Mouse (Mus musculus) gastrocnemius, postnatal 25 days (tissue): ENCODE measurements around the gene Pikfyve. TPM values are rescaled to one million over a fixed set of nuclear protein-coding genes. Genes with fewer than 3 reads are reported as not detected.
"Not testable (repeated sequence)": the region's sequence is repeated elsewhere in the genome, so short reads cannot be mapped to it uniquely, and the experiment has no call there.

Experiments
- DNase-seq: peaks from one replicate; pipeline ENCODE4 v3.0.0; 2022
- total RNA-seq, 2 experiments: library from RNA; stranded (reverse); gene quantifications; 1 replicate in 1 of 2; 2 replicates in 1 of 2; pipeline ENCODE4 v1.2.3; 2021

The Pikfyve gene
- total RNA-seq, 2 experiments from 2014 or later: 7.5 to 7.7 TPM

GRCm38 (mm10) chr1:65185524-65186205 is 818 bp upstream of the Pikfyve start:
- no peak for DNase-seq

GRCm38 (mm10) chr1:65187074-65187430 is 569 bp downstream of the Pikfyve start:
- no peak for DNase-seq

- DNase-seq: no peak
These were observed 3.7 kb downstream of the Pikfyve start for GRCm38 (mm10) chr1:65190172-65190571.

- no peak for DNase-seq
These were observed 6.7 kb downstream of the Pikfyve start for GRCm38 (mm10) chr1:65193226-65193625.

- DNase-seq: no peak
These were observed 11.9 kb downstream of the Pikfyve start for GRCm38 (mm10) chr1:65198425-65198824.

GRCm38 (mm10) chr1:65198861-65199260 is 12.4 kb downstream of the Pikfyve start:
- DNase-seq: no peak

- DNase-seq: no peak
These were observed 17.8 kb downstream of the Pikfyve start for GRCm38 (mm10) chr1:65204299-65204698.

- DNase-seq: no peak
These were observed 26.7 kb downstream of the Pikfyve start for GRCm38 (mm10) chr1:65213214-65213613.

- no peak for DNase-seq
These were observed 31.1 kb downstream of the Pikfyve start for GRCm38 (mm10) chr1:65217567-65217966.

GRCm38 (mm10) chr1:65217972-65218371 is 31.5 kb downstream of the Pikfyve start:
- no peak for DNase-seq

- no peak for DNase-seq
These were observed 37.2 kb downstream of the Pikfyve start for GRCm38 (mm10) chr1:65223654-65224053.

GRCm38 (mm10) chr1:65227681-65228080 is 41.2 kb downstream of the Pikfyve start:
- no peak for DNase-seq

- DNase-seq: not testable (repeated sequence)
These were observed 43.3 kb downstream of the Pikfyve start for GRCm38 (mm10) chr1:65229768-65230167.

- DNase-seq: no peak
These were observed 44.1 kb downstream of the Pikfyve start for GRCm38 (mm10) chr1:65230566-65230965.

- DNase-seq: no peak
These were observed 51.2 kb downstream of the Pikfyve start for GRCm38 (mm10) chr1:65237712-65238111.

- DNase-seq: no peak
These were observed 59.2 kb downstream of the Pikfyve start for GRCm38 (mm10) chr1:65245637-65246036.

GRCm38 (mm10) chr1:65280461-65280860 is 94.0 kb downstream of the Pikfyve start:
- DNase-seq: no peak

- no peak for DNase-seq
These were observed 95.3 kb downstream of the Pikfyve start, which contains the start of gene Pth2r for GRCm38 (mm10) chr1:65281756-65282155. Gene Pth2r (plus strand): TSS chr1:65282056.

- DNase-seq: no peak
These were observed 96.3 kb downstream of the Pikfyve start for GRCm38 (mm10) chr1:65282766-65283165.

- no peak for DNase-seq
These were observed 122.0 kb downstream of the Pikfyve start for GRCm38 (mm10) chr1:65308476-65308875.

GRCm38 (mm10) chr1:65311214-65311933 is 124.9 kb downstream of the Pikfyve start:
- no peak for DNase-seq

- DNase-seq: no peak
These were observed 125.6 kb downstream of the Pikfyve start for GRCm38 (mm10) chr1:65312118-65312517.

- no peak for DNase-seq
These were observed 126.4 kb downstream of the Pikfyve start for GRCm38 (mm10) chr1:65312896-65313295.
